Comparison of ENCODE assay signal across 20 mouse cellular contexts in the genomic region with DNA sequence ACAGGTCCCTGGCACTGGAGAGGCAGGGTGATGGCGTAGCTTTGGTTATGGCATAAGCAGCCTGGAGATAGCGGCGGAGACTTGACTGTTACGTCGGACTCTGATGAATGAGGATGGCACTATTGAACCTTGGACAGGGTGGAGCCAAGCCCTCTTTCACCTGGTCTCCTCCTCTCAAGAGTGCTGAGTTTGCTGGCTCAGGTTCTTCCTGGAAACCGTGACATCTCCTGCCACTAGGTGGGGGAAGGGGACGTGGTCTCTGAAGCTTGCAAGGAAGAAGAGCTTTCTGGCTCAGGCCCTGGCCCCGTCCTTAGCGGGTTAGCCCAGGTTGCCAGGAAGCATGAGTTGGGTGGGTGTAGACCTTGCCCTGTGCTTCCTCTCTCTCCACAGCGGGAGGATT. TPM values are rescaled to one million over a fixed set of nuclear protein-coding genes. Genes with fewer than 3 reads are reported as not detected.
DNase-seq lines count a peak whose midpoint lies in the region; ATAC-seq and TF ChIP-seq lines count a peak whose summit lies in the region.
"Had no signal": no experiment of that assay in that cellular context is flagged by ENCODE, and none has a peak within 500 bp of the region (broad histone marks: within the 10 kb centered on the region; RNA-seq: fewer than 3 reads in every experiment).

No protein-coding gene starts in this region.

- ATAC-seq in forebrain, postnatal 0 days: no peak
- ATAC-seq in forebrain, embryonic 13.5 days: no peak
- no peak for ATAC-seq in lung, postnatal 0 days
- ATAC-seq in intestine, postnatal 0 days: 0 out of 2 replicates have a peak, but pooled peaks have one; percentile 45
- peak; percentile 12 for ATAC-seq in megakaryocyte progenitor cell, adult 5-6 weeks (replicated peaks; ENCODE audit: poor library complexity)
- ATAC-seq: inflammation-experienced regulatory T-cells, adult 6 months had no signal

- peak; percentile 25; the same call in 1 of the 2 replicates for TF ChIP-seq CTCF in forebrain, postnatal 0 days (IDR thresholded peaks at IDR 0.05; ENCODE audit: low read depth)
- TF ChIP-seq CTCF in lung, postnatal 0 days (IDR thresholded peaks at IDR 0.05): peak; percentile 28; the same call in 1 of the 2 replicates
- peak; percentile 57 for TF ChIP-seq CTCF in intestine, postnatal 0 days (IDR thresholded peaks at IDR 0.05; ENCODE audit: low read depth)

- H3K36me3 ChIP-seq in forebrain, postnatal 0 days (ENCODE audit: insufficient read depth): no peaks in the 10 kb centered on the region
- 0 out of 2 replicates have a peak, but pooled peaks cover under 1% of the 10 kb centered on the region for H3K36me3 ChIP-seq in forebrain, embryonic 13.5 days (ENCODE audit: poor library complexity, severe bottlenecking)
- no peaks in the 10 kb centered on the region for H3K36me3 ChIP-seq in lung, postnatal 0 days (ENCODE audit: insufficient read depth, low read length)
- H3K36me3 ChIP-seq in intestine, postnatal 0 days (ENCODE audit: control insufficient read depth, insufficient read depth): no peaks in the 10 kb centered on the region
- H3K36me3 ChIP-seq: forebrain, embryonic 12.5 days; limb, embryonic 12.5 days had no signal

- no peak for TF ChIP-seq EP300 in lung, postnatal 0 days (IDR thresholded peaks at IDR 0.05)

- WGBS in forebrain, postnatal 0 days: 76% methylated on average over 10 of the region's 10 CpGs
- WGBS in forebrain, embryonic 13.5 days: 74% methylated on average over 10 of the region's 10 CpGs
- WGBS in lung, postnatal 0 days: 63% methylated on average over 10 of the region's 10 CpGs
- 40% methylated on average over 10 of the region's 10 CpGs for WGBS in intestine, postnatal 0 days

- no peak overlapping the region for H3K27ac ChIP-seq in forebrain, postnatal 0 days (ENCODE audit: low read depth, low read length)
- no peak overlapping the region for H3K27ac ChIP-seq in forebrain, embryonic 13.5 days
- H3K27ac ChIP-seq in lung, postnatal 0 days (ENCODE audit: low read length): no peak overlapping the region
- no peak overlapping the region for H3K27ac ChIP-seq in intestine, postnatal 0 days (ENCODE audit: low read depth, low read length)
- H3K27ac ChIP-seq: forebrain, embryonic 12.5 days; gastrocnemius, adult 2 months; limb, embryonic 12.5 days; midbrain, embryonic 10.5 days had no signal

- DNase-seq in forebrain, postnatal 0 days: no peak
- DNase-seq in lung, postnatal 0 days (ENCODE audit: low spot score): no peak
- no peak for DNase-seq in lung, postnatal 14 days
- DNase-seq in heart, adult 18-20 months: no peak
- no peak for DNase-seq in frontal cortex, postnatal 10 days (ENCODE audit: low spot score in 2 of 2)
- DNase-seq: cerebellum, adult 11 months; gastrocnemius, adult 2 months; heart, postnatal 4 days; lung, postnatal 10 days; thymus, adult 2 months had no signal

- no peak overlapping the region for H3K4me2 ChIP-seq in forebrain, postnatal 0 days (ENCODE audit: low read depth)
- H3K4me2 ChIP-seq in forebrain, embryonic 13.5 days: no peak overlapping the region
- H3K4me2 ChIP-seq in lung, postnatal 0 days (replicated peaks; ENCODE audit: low read depth, low read length): no peak overlapping the region
- H3K4me2 ChIP-seq in intestine, postnatal 0 days (replicated peaks; ENCODE audit: low read depth): no peak overlapping the region
- H3K4me2 ChIP-seq: forebrain, embryonic 12.5 days; heart, embryonic 11.5 days; limb, embryonic 12.5 days had no signal

- H3K9ac ChIP-seq in forebrain, postnatal 0 days: no peak overlapping the region
- H3K9ac ChIP-seq in forebrain, embryonic 13.5 days: no peak overlapping the region
- H3K9ac ChIP-seq in lung, postnatal 0 days (replicated peaks; ENCODE audit: low read depth): no peak overlapping the region
- no peak overlapping the region for H3K9ac ChIP-seq in intestine, postnatal 0 days (ENCODE audit: low read depth, low read length)
- H3K9ac ChIP-seq: forebrain, embryonic 12.5 days; limb, embryonic 12.5 days had no signal

- no peaks in the 10 kb centered on the region for H3K27me3 ChIP-seq in forebrain, postnatal 0 days (ENCODE audit: insufficient read depth, low read length)
- H3K27me3 ChIP-seq in forebrain, embryonic 13.5 days: no peaks in the 10 kb centered on the region
- H3K27me3 ChIP-seq in lung, postnatal 0 days (replicated peaks; ENCODE audit: insufficient read depth, low read length): no peaks in the 10 kb centered on the region
- peaks cover 66% of the 10 kb centered on the region for H3K27me3 ChIP-seq in intestine, postnatal 0 days (replicated peaks; ENCODE audit: control insufficient read depth, insufficient read depth, low read length)
- H3K27me3 ChIP-seq: forebrain, embryonic 12.5 days; limb, embryonic 12.5 days had no signal

- no peaks in the 10 kb centered on the region for H3K4me1 ChIP-seq in forebrain, postnatal 0 days (ENCODE audit: insufficient read depth)
- H3K4me1 ChIP-seq in forebrain, embryonic 13.5 days: no peaks in the 10 kb centered on the region
- peaks cover 3% of the 10 kb centered on the region; the same call in 1 of the 2 replicates for H3K4me1 ChIP-seq in lung, postnatal 0 days (ENCODE audit: insufficient read depth, low read depth, low read length)
- H3K4me1 ChIP-seq in intestine, postnatal 0 days (replicated peaks; ENCODE audit: control insufficient read depth, insufficient read depth, low read length): no peaks in the 10 kb centered on the region
- H3K4me1 ChIP-seq: forebrain, embryonic 12.5 days; limb, embryonic 12.5 days had no signal

- no peaks in the 10 kb centered on the region for H3K9me3 ChIP-seq in forebrain, postnatal 0 days (ENCODE audit: low read length)
- H3K9me3 ChIP-seq in forebrain, embryonic 13.5 days (replicated peaks): no peaks in the 10 kb centered on the region
- H3K9me3 ChIP-seq in lung, postnatal 0 days (ENCODE audit: low read length): no peaks in the 10 kb centered on the region
- no peaks in the 10 kb centered on the region for H3K9me3 ChIP-seq in intestine, postnatal 0 days (ENCODE audit: control insufficient read depth)
- H3K9me3 ChIP-seq: forebrain, embryonic 12.5 days; limb, embryonic 12.5 days; midbrain, embryonic 10.5 days had no signal

- H3K4me3 ChIP-seq in forebrain, postnatal 0 days (ENCODE audit: low read depth, low read length): no peak overlapping the region
- H3K4me3 ChIP-seq in forebrain, embryonic 13.5 days: no peak overlapping the region
- H3K4me3 ChIP-seq in lung, postnatal 0 days (ENCODE audit: low read depth, low read length): no peak overlapping the region
- H3K4me3 ChIP-seq in intestine, postnatal 0 days (ENCODE audit: low read depth, low read length): no peak overlapping the region
- H3K4me3 ChIP-seq: forebrain, embryonic 12.5 days; gastrocnemius, adult 2 months; limb, embryonic 12.5 days; midbrain, embryonic 10.5 days had no signal

RNA-seq across cellular contexts. Expression of gene Aldh4a1, which starts 7.5 kb away (rescaled TPM):
- 27.7 and 29.1 TPM in 2 replicates for total RNA-seq in forebrain, postnatal 0 days (2014; rRNA removed)
- polyA plus RNA-seq in forebrain, postnatal 0 days (2015; fragmentation: Nextera tagmentation; extraction: Ambion mirVana): 19.3 and 25.7 TPM in 2 replicates
- polyA plus RNA-seq in forebrain, embryonic 13.5 days (2015; fragmentation: Nextera tagmentation; extraction: Ambion mirVana): 20.9 and 21.1 TPM in 2 replicates
- polyA plus RNA-seq in lung, postnatal 0 days (2015; fragmentation: Nextera tagmentation; extraction: Ambion mirVana): 13.4 and 19.7 TPM in 2 replicates
- 3.5 and 3.9 TPM in 2 replicates for polyA plus RNA-seq in intestine, postnatal 0 days (2015; fragmentation: Nextera tagmentation; extraction: Ambion mirVana)
- 11.1 and 14.7 TPM in 2 replicates for total RNA-seq in megakaryocyte progenitor cell, adult 5-6 weeks (2015)
- total RNA-seq in megakaryocyte progenitor cell, adult 5-6 weeks (2017): 20.0 and 22.3 TPM in 2 replicates
- total RNA-seq in heart, adult 18-20 months (2021): 10 to 100 TPM; 84.7 to 90.8 TPM

RNA-seq across cellular contexts. Expression of gene Tas1r2, which starts 23.2 kb away (rescaled TPM):
- total RNA-seq in forebrain, postnatal 0 days (2014; rRNA removed): 0.05 TPM in 1 of 2 replicates, not detected in the other
- polyA plus RNA-seq in forebrain, postnatal 0 days (2015; fragmentation: Nextera tagmentation; extraction: Ambion mirVana): not detected in 2 replicates
- polyA plus RNA-seq in forebrain, embryonic 13.5 days (2015; fragmentation: Nextera tagmentation; extraction: Ambion mirVana): not detected in 2 replicates
- polyA plus RNA-seq in lung, postnatal 0 days (2015; fragmentation: Nextera tagmentation; extraction: Ambion mirVana): not detected in 2 replicates
- polyA plus RNA-seq in intestine, postnatal 0 days (2015; fragmentation: Nextera tagmentation; extraction: Ambion mirVana): not detected in 2 replicates
- not detected in 2 replicates for total RNA-seq in megakaryocyte progenitor cell, adult 5-6 weeks (2015)
- not detected in 2 replicates for total RNA-seq in megakaryocyte progenitor cell, adult 5-6 weeks (2017)
- total RNA-seq in heart, adult 18-20 months (2021): not detected
- total RNA-seq: gastrocnemius, adult 2 months; heart, postnatal 4 days had no signal
- polyA plus RNA-seq: cortical plate, adult 2 months; embryonic facial prominence, embryonic 14.5 days; forebrain, embryonic 12.5 days; heart, embryonic 11.5 days; inflammation-experienced regulatory T-cells, adult 6 months; limb, embryonic 12.5 days; midbrain, embryonic 10.5 days had no signal

RNA-seq across cellular contexts. Expression of gene Gm21969, which starts 27.2 kb away (rescaled TPM):
- total RNA-seq in forebrain, postnatal 0 days (2014; rRNA removed): 0.08 TPM in 1 of 2 replicates, not detected in the other
- polyA plus RNA-seq in forebrain, postnatal 0 days (2015; fragmentation: Nextera tagmentation; extraction: Ambion mirVana): not detected in 2 replicates
- not detected in 2 replicates for polyA plus RNA-seq in forebrain, embryonic 13.5 days (2015; fragmentation: Nextera tagmentation; extraction: Ambion mirVana)
- polyA plus RNA-seq in lung, postnatal 0 days (2015; fragmentation: Nextera tagmentation; extraction: Ambion mirVana): not detected in 2 replicates
- not detected in 2 replicates for polyA plus RNA-seq in intestine, postnatal 0 days (2015; fragmentation: Nextera tagmentation; extraction: Ambion mirVana)
- not detected in 2 replicates for total RNA-seq in megakaryocyte progenitor cell, adult 5-6 weeks (2015)
- total RNA-seq in megakaryocyte progenitor cell, adult 5-6 weeks (2017): not detected in 2 replicates
- total RNA-seq in heart, adult 18-20 months (2021): not detected
- total RNA-seq: gastrocnemius, adult 2 months; heart, postnatal 4 days had no signal
- polyA plus RNA-seq: cortical plate, adult 2 months; embryonic facial prominence, embryonic 14.5 days; forebrain, embryonic 12.5 days; heart, embryonic 11.5 days; inflammation-experienced regulatory T-cells, adult 6 months; limb, embryonic 12.5 days; midbrain, embryonic 10.5 days; thymus, adult 2 months had no signal

Comparison
In these comparisons a context has a peak if more than half of its experiments do, and no peak if none do; other contexts are left out.
1. ATAC-seq: peak in intestine, postnatal 0 days (single experiment) and megakaryocyte progenitor cell, adult 5-6 weeks (single experiment); none in forebrain, postnatal 0 days (single experiment), forebrain, embryonic 13.5 days (single experiment) and lung, postnatal 0 days (single experiment).
2. Peak in every context shown above with its lines, with median percentiles within 50 percentile points of each other: CTCF ChIP-seq.